Mouse (Mus musculus): ENCODE results near the gene Pdap1. TPM values are rescaled to one million over a fixed set of nuclear protein-coding genes. Genes with fewer than 3 reads are reported as not detected.
"Not testable (repeated sequence)": the region's sequence is repeated elsewhere in the genome, so short reads cannot be mapped to it uniquely, and the experiment has no call there.

Gene Pdap1
- total and polyA plus RNA-seq, 2 experiments = 16.1 to 19.7 TPM

DNA sequence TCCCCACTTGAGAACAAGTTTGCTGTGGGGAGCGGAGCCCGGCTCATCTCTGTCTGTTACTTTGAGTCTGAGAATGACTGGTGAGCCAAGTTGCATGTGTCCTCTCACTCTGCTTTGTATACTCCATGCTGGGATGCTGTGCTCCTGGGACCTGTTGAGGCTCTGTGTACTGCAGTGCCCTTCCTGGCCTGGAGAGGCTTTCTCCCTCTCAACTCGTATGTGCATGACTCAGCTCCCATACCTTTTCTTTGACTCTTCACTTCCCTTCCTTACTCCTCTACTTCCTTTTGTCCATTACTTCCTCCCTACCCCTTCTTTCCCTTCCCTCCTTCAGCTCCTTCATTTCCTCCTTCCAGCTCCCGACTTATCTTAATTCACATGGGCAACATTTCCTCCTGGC lies 43.8 kb downstream of the Pdap1 start:
- Histone ChIP-seq H3K79me2 (ENCODE audit: control insufficient read depth, insufficient read depth, low read length) (0 out of 2 replicates have a peak, but pooled peaks cover 3% of the 10 kb centered on the region), H3K4me1 (ENCODE audit: control insufficient read depth, insufficient read depth, low read length) (no peaks in the 10 kb centered on the region), H3K27me3 (ENCODE audit: control insufficient read depth, insufficient read depth, low read length) (no peaks in the 10 kb centered on the region), H3K4me3 (ENCODE audit: insufficient read depth, low read depth, low read length) (no peak overlapping the region), H3K36me3 (ENCODE audit: control insufficient read depth, insufficient read depth, low read length) (peaks cover 50% of the 10 kb centered on the region), H3K27ac (replicated peaks; ENCODE audit: insufficient read depth, low read depth, low read length) (no peak overlapping the region), H3K9ac (ENCODE audit: low read depth, low read length) (no peak overlapping the region)
- no peak for TF ChIP-seq CTCF (IDR thresholded peaks at IDR 0.05; ENCODE audit: low read depth, low read length)
- no peak for TF ChIP-seq POLR2A (IDR thresholded peaks at IDR 0.05; ENCODE audit: extremely low read depth, insufficient read depth, low read length)
- 85% methylated on average over 4 of the region's 4 CpGs for whole genome bisulfite sequencing
- no peak for DNase-seq (ENCODE audit: extremely low read depth, low read depth, low spot score)

DNA sequence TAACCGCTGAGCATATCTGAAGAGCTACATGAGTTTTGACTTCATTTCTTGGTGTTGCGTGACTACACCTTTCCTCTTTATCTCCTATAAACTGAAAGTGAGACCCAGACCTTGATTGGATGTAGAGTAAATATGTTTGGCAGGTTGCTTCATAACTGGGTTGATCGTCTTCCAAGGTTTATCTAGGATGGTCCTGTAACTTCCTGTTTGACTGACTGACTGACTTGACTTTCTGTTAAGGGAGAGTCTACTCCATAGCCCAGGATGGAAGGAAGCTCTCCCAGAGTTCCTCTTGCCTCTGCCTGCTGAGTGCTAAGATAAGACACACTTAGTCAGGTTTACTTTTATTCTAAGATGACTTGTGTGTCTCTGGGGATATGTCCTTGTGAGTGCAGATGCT lies 50.2 kb downstream of the Pdap1 start:
- no peaks in the 10 kb centered on the region for H3K27me3 ChIP-seq (ENCODE audit: control insufficient read depth, insufficient read depth, low read length)
- peaks cover 25% of the 10 kb centered on the region for H3K36me3 ChIP-seq (ENCODE audit: control insufficient read depth, insufficient read depth, low read length)
- H3K27ac ChIP-seq (replicated peaks; ENCODE audit: insufficient read depth, low read depth, low read length) = no peak overlapping the region
- DNase-seq (ENCODE audit: extremely low read depth, low read depth, low spot score) = peak; percentile 29
- H3K4me3 ChIP-seq (ENCODE audit: insufficient read depth, low read depth, low read length) = no peak overlapping the region
- TF ChIP-seq CTCF (IDR thresholded peaks at IDR 0.05; ENCODE audit: low read depth, low read length) = no peak
- no peak for TF ChIP-seq POLR2A (IDR thresholded peaks at IDR 0.05; ENCODE audit: extremely low read depth, insufficient read depth, low read length)
- H3K9ac ChIP-seq (ENCODE audit: low read depth, low read length) = no peak overlapping the region
- peaks cover 3% of the 10 kb centered on the region for H3K4me1 ChIP-seq (ENCODE audit: control insufficient read depth, insufficient read depth, low read length)
- 39% methylated on average over 3 of the region's 3 CpGs for WGBS
- peaks cover 11% of the 10 kb centered on the region; the same call in 1 of the 2 replicates for H3K79me2 ChIP-seq (ENCODE audit: control insufficient read depth, insufficient read depth, low read length)

DNA sequence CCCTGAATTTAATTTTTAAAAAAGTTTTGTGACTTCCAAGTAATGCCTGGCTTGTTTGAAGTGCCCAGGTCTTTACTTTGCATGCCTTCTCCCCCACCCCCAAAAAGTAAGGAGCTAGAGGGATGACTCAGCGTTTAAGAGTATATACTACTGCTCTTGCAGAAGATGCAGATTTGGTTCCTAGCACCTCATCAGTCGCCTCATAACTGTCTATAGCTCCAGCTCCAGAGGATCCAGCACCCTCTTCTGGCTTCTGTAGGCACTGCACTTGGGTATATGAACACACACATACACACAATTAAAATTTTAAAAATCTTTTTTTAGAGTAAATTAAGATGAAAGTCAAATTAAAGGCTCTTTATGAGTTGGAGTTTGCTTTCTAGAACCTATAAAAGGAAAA lies 51.9 kb downstream of the Pdap1 start:
- Histone ChIP-seq H3K27ac (replicated peaks; ENCODE audit: insufficient read depth, low read depth, low read length) (no peak overlapping the region), H3K27me3 (ENCODE audit: control insufficient read depth, insufficient read depth, low read length) (no peaks in the 10 kb centered on the region), H3K36me3 (ENCODE audit: control insufficient read depth, insufficient read depth, low read length) (peaks cover 15% of the 10 kb centered on the region), H3K9ac (ENCODE audit: low read depth, low read length) (no peak overlapping the region), H3K4me3 (ENCODE audit: insufficient read depth, low read depth, low read length) (no peak overlapping the region), H3K79me2 (ENCODE audit: control insufficient read depth, insufficient read depth, low read length) (peaks cover 18% of the 10 kb centered on the region; the same call in 1 of the 2 replicates), H3K4me1 (ENCODE audit: control insufficient read depth, insufficient read depth, low read length) (peaks cover 7% of the 10 kb centered on the region)
- 98% methylated on average over 2 of the region's 2 CpGs for WGBS
- no peak for TF ChIP-seq POLR2A (IDR thresholded peaks at IDR 0.05; ENCODE audit: extremely low read depth, insufficient read depth, low read length)
- TF ChIP-seq CTCF (IDR thresholded peaks at IDR 0.05; ENCODE audit: low read depth, low read length) = no peak
- no peak for DNase-seq (ENCODE audit: extremely low read depth, low read depth, low spot score)

DNA sequence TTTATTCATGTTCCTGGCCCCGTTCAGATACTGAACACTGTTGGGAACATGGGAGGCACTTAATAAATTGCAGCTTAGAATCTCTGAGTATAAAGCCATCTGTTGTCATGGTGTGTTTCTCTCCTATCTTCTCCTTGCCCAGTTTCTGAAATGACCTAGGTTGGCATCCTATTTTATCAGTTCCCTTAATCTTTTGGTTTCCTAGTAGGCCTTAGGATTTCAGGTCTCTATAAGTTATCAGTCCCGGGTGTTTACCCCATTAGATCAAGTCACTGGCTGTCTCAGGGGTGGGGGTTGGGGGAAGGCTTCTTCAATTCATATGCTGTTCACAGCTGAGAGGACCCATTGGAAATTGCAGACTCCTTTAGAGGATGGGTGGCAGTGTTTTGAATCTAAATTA lies 55.2 kb downstream of the Pdap1 start:
- DNase-seq (ENCODE audit: extremely low read depth, low read depth, low spot score) = no peak
- peaks cover 15% of the 10 kb centered on the region; the same call in 1 of the 2 replicates for H3K79me2 ChIP-seq (ENCODE audit: control insufficient read depth, insufficient read depth, low read length)
- no peaks in the 10 kb centered on the region for H3K36me3 ChIP-seq (ENCODE audit: control insufficient read depth, insufficient read depth, low read length)
- H3K27ac ChIP-seq (replicated peaks; ENCODE audit: insufficient read depth, low read depth, low read length) = no peak overlapping the region
- peaks cover 7% of the 10 kb centered on the region for H3K4me1 ChIP-seq (ENCODE audit: control insufficient read depth, insufficient read depth, low read length)
- H3K4me3 ChIP-seq (ENCODE audit: insufficient read depth, low read depth, low read length) = no peak overlapping the region
- H3K27me3 ChIP-seq (ENCODE audit: control insufficient read depth, insufficient read depth, low read length) = no peaks in the 10 kb centered on the region
- no peak for TF ChIP-seq CTCF (IDR thresholded peaks at IDR 0.05; ENCODE audit: low read depth, low read length)
- TF ChIP-seq POLR2A (IDR thresholded peaks at IDR 0.05; ENCODE audit: extremely low read depth, insufficient read depth, low read length) = no peak
- H3K9ac ChIP-seq (ENCODE audit: low read depth, low read length) = peak overlapping the region; percentile 89
- 49% methylated on average over 2 of the region's 2 CpGs for WGBS

DNA sequence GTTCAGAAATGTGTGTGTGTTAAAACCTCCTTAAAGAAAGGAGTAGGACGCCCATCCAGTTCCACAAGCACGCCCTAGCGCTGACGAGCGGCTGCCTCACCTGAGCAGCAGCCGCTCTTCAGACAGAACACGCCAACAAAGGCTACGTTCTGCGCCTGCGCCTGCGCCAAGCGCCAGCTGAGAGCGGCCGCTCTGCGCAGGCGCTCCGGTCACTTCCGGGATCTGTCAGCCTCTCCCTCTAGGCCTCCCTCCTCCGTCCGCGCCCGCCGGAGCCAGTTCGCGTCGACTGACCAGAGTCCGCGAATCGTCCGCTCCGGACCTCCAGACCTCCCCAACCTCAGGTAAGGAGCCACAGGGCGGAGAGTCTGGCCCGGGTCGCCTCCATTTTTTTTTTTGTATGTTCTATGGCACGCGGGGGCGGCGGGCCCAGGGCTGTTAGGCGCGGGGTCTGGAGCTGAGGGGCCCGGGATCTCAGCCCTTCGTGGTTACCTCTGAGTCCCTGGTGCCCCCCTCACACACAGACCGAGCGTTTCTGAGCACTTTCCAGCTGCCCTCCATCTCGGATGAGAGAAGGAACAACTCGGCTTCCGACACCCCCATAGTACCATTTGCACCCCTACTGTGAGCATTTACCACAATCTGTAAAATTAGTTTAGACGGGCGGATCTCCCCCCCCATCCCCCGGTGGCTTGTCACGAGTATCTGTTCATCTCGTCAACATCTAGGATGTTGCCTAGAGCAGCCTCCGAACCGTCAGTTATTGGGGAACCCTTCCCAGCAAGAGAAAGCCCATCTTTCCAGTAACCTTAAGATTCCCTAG lies 56.2 kb downstream of the Pdap1 start, which contains the start of the genes Arpc1a and Kpna7:
TSS of gene Arpc1a (plus strand) at position 199 of the 820 bp plus-strand sequence.
TSS of gene Kpna7 (minus strand) at position 399 of the 820 bp plus-strand sequence.
- Histone ChIP-seq H3K4me1 (ENCODE audit: control insufficient read depth, insufficient read depth, low read length) (peaks cover 4% of the 10 kb centered on the region), H3K27ac (replicated peaks; ENCODE audit: insufficient read depth, low read depth, low read length) (peak within 1 kb of the TSS; percentile 50), H3K27me3 (ENCODE audit: control insufficient read depth, insufficient read depth, low read length) (no peaks in the 10 kb centered on the region), H3K4me3 (ENCODE audit: insufficient read depth, low read depth, low read length) (peak within 1 kb of the TSS; percentile 72), H3K36me3 (ENCODE audit: control insufficient read depth, insufficient read depth, low read length) (no peaks in the 10 kb centered on the region), H3K79me2 (ENCODE audit: control insufficient read depth, insufficient read depth, low read length) (peaks cover 11% of the 10 kb centered on the region; the same call in 1 of the 2 replicates), H3K9ac (ENCODE audit: low read depth, low read length) (peak within 1 kb of the TSS; percentile 89)
- DNase-seq (ENCODE audit: extremely low read depth, low read depth, low spot score) = peak; percentile 84
- under 1% methylated on average over 54 of the region's 54 CpGs for WGBS
- TF ChIP-seq CTCF (IDR thresholded peaks at IDR 0.05; ENCODE audit: low read depth, low read length) (no peak), POLR2A (IDR thresholded peaks at IDR 0.05; ENCODE audit: extremely low read depth, insufficient read depth, low read length) (peak; percentile 62; the same call in 1 of the 2 replicates)

DNA sequence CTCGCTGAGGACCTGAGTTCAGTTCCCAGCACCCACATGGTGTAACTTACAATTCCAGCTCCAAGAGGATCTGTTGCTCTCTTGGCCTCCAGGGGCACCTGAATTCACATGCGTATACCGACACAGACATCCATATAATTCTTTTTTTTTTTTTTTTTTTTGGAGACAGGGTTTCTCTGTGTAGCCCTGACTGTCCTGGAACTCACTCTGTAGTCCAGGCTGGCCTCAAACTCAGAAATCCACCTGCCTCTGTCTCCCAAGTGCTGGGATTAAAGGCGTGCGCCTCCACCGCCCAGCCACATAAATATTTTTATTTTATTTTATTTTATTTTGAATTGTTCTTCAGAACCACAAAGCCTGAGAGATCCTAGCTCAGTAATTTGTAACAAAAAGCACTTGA lies 56.8 kb downstream of the Pdap1 start:
- 49% methylated on average over 6 of the region's 6 CpGs for WGBS
- not testable (repeated sequence) for DNase-seq (ENCODE audit: extremely low read depth, low read depth, low spot score); H3K4me1 ChIP-seq (ENCODE audit: control insufficient read depth, insufficient read depth, low read length); H3K27ac ChIP-seq (replicated peaks; ENCODE audit: insufficient read depth, low read depth, low read length); H3K36me3 ChIP-seq (ENCODE audit: control insufficient read depth, insufficient read depth, low read length); H3K27me3 ChIP-seq (ENCODE audit: control insufficient read depth, insufficient read depth, low read length)
- H3K4me3 ChIP-seq (ENCODE audit: insufficient read depth, low read depth, low read length) = peak overlapping the region; percentile 15
- H3K79me2 ChIP-seq (ENCODE audit: control insufficient read depth, insufficient read depth, low read length) = peaks cover 11% of the 10 kb centered on the region; the same call in 1 of the 2 replicates
- H3K9ac ChIP-seq (ENCODE audit: low read depth, low read length) = peak overlapping the region; percentile 16; the same call in 1 of the 2 replicates
